Mouse (Mus musculus): ENCODE results near the gene Mylpf.

DNA sequence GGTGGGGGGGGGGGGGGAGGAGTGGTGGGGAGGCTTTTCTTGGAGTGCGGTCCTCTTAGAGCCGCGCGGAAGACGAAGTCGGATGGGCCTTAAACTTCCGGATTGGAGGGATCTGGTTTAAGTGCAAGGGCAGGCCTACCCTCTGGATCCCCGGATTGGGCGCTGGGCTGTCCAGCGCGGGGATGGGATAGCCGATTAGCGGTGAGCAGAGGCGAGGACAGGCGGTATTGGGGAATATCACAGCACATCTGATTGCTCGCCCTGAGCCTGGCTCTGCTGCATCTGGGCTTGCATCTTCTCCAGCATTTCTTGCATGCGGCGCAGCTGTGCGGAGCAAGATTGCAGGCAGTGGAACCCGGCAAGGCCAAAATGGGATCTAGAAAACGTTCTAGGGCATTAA is 5.8 kb downstream of the Mylpf start:
- TF ChIP-seq POLR2A (IDR thresholded peaks at IDR 0.05; ENCODE audit: extremely low read depth, insufficient read depth, low read length) (no peak), CTCF (IDR thresholded peaks at IDR 0.05; ENCODE audit: extremely low read depth, insufficient read depth, low read length) (no peak)
